Mouse (Mus musculus): ENCODE measurements around the gene Shisa9.
A peak's percentile ranks its signal among the peaks of the same experiment; 100 is the strongest.

GRCm38 (mm10) chr16:12201216-12201615 lies 217.3 kb downstream of the Shisa9 start:
- TF ChIP-seq CTCF (IDR thresholded peaks at IDR 0.05; ENCODE audit: extremely low read depth, insufficient read depth, low read length) (peak; percentile 35; the same call in 1 of the 2 replicates), POLR2A (IDR thresholded peaks at IDR 0.05; ENCODE audit: extremely low read depth, insufficient read depth, low read length) (no peak)

Data from cortical plate, adult 2 months (tissue).